Mouse (Mus musculus) CD4-positive, CD25-positive, alpha-beta regulatory T cell, adult 2 months (primary cell): Measurements from ENCODE around the gene Gyg.

Experiments used
- DNase-seq: peaks from one replicate; pipeline ENCODE4 v3.0.0-alpha.2; 2012; ENCODE audit warnings: low read depth, low spot score

Gyg gene

DNA sequence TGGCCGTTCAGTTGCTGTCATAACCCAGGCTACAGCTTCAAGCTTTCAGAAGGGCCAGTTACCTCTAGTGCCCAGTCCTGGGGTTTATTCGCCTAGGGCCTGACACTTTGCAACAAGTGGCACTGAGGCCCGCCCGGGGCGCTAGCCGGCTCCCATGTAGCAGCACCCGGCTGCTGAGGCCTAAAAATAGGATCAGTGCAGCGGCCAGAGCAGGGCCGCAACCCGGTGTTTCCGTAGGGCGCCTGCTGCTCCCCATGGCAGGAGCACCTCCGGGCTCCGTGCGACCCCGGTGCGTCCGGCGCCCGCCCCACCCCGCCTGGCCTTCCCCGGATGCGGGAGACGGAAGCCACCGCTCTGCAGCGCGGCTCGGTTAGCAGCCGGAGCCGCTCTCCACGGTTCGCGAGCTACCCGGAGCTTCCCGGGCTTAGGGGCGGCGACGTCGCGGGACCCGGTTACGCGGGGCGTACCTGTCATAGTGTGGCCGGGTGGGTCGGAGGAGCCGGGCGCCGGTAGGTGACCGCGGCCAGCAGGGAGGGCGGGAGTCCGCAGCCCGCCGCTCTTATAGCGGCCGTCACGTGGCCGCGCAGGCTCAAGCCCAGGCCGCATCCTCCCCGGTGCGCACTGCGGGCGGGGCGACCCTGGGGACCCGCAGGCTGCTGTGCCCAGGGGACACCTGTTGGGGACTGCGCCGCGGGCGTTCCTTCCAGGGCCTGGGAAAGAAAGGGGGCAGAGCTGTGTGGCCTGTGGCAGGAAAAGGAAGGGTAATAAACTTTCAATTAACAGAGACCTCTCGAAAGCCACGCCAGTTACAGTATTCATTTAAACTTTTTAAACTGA lies at the start of gene Gyg:
Gyg (minus strand) TSS at position 787 of the 837 bp plus-strand sequence.
- DNase-seq: peak; percentile 76

GRCm38 (mm10) chr3:20198869-20199268 lies 43.8 kb upstream of the Gyg start:
- DNase-seq: peak; percentile 86

- DNase-seq: no peak
Observed at GRCm38 (mm10) chr3:20197878-20198277, 42.8 kb upstream of the Gyg start.

DNA sequence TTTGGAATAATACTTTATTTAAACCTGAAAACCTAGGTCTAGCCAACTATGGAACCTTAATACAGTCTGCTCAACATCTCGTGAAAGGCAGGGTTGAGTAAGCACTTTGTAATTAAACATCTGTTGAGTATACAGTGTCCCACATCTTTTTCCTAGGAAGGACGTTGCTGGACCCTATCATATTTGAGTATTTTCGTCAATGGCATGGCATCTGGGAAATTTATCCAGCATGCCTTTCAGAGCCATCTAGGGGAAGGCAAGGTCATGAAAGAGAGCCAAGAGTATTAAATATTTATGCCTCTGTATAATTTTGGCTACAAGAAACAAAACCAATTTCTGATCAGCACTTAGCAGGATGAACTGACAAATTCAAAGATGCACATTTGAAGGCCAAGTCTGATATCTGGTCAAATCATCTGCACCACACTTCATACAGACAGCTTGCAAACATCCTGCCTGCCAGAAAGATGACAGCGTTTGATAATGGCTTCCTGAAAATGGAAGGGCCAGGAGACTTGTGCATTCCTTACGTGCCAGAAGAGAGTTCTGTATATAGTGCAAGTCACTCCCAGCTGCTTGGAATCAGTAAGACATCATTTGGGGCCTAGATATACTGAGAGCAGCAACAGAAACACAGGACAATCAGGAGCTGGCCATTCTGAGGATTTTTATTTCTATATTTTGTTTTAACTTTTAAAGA lies 34.0 kb upstream of the Gyg start:
- DNase-seq: no peak

DNA sequence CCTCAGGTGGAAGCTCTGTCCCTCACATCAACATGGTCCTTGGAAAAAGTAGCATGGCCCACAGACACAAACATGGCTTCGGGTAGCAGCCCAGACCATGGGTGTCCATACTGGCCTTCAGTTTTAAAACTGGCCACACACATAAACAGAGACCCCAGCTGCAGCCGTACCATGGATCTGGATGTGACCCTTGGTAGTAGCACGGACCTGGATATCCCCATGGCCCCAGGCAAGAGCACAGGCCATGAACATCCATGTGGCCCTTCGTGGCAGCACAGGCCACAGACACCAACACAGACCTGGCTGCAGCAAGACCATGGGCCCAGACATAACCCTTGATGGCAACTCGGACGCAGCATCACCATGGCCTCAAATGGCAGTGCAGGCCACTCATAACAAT lies 17.3 kb upstream of the Gyg start:
- DNase-seq: no peak

DNA sequence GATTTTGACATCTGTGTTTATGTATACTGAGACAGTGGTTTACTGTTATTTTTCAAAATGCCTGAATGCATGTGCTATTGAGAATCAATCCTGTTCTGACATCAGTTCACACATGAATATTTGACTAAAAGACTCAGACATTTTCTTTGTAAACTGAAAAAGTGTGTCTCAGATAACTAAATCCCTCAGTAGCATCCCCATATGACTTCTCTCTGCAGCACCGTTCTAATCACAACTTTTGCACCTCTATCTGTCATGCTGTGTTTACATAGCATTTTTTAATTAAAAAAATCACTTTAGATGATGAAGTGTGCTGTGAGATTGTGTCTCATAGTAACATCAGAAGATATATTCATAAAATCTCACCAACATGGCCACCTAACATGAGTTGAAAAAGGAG lies 12.4 kb upstream of the Gyg start:
- DNase-seq: no peak

DNA sequence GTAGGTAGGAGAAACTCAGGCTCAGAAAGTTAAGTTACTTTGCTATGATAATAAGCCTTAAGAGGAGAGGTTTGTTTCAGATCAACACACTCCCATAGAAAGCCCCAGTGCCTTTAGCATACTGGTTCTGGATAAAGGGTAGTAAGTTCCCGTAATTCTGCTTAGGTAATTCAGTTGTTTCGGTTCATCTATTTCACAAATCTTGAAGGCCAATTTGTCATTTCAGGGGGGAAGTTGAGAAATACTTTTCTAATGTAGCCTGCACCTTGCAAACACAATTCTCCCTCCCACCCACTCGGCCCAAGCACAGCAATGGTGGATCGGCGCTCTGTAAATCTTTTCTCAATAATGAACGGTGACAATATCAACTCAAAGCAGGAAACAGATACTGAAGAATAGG lies 359 bp upstream of the Gyg start:
- DNase-seq: peak; percentile 10

DNA sequence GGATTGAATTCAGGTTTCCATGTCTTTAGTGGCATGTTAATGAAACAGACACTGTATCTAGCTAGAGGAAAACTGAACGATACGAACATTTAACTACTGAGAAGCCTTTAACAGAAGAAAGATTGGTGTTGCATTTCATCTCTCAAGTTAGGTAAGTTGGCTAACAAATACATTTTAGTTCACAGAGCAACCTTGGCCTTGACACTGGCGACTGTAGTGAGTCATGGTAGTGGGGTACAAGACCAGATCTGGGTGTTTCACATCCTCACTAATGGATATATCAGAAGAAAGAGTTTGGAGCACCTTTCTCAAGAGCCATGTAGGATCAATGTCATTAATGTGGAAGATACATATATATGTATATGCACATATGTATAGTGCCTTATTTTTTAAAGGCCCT lies 3.5 kb downstream of the Gyg start:
- DNase-seq: no peak

- no peak for DNase-seq
Observed at GRCm38 (mm10) chr3:20150511-20150910, 4.6 kb downstream of the Gyg start.

DNA sequence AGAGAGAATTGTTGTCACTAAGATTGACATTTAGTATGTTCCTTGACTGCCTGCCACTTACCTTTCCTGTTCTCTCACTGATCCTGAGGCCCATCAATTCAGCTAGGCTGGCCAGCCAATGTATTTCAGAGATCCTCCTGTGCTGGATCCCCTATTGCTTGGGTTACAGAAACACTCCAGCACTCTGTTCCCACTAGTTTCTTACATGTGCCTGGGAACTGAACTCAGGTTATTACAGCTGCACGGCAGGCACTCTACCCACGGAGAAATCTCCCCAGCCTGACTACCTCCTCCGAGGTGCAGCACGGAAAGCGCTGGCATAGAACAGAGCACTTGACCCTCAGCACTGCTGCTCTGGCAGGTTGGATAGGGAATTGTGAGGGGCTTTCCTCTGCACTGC lies 7.5 kb downstream of the Gyg start:
- no peak for DNase-seq

GRCm38 (mm10) chr3:20146884-20147395 lies 8.2 kb downstream of the Gyg start:
- no peak for DNase-seq

DNA sequence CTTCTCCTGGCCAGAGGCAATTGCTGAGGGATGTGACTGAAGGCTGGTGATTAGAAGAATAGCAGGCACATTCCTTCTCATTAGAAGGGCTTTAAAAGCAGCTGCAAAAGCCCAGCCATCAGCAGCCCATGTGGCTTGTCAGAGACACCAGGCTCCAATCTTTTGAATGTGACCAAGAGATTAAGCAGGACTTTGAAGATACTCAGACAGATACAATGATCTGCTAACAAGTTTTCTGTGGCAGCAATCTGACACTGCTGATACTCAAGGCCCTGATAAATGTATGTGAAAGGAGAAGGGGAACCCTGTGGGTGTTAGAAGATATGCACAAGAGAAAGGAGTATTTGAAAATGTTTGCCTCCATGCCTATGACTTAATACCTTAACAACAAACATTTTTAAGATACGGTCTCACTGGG lies 9.4 kb downstream of the Gyg start:
- DNase-seq: no peak

- no peak for DNase-seq
Observed at GRCm38 (mm10) chr3:20144401-20144800, 10.7 kb downstream of the Gyg start.

- DNase-seq: no peak
Observed at GRCm38 (mm10) chr3:20143726-20144125, 11.4 kb downstream of the Gyg start.

DNA sequence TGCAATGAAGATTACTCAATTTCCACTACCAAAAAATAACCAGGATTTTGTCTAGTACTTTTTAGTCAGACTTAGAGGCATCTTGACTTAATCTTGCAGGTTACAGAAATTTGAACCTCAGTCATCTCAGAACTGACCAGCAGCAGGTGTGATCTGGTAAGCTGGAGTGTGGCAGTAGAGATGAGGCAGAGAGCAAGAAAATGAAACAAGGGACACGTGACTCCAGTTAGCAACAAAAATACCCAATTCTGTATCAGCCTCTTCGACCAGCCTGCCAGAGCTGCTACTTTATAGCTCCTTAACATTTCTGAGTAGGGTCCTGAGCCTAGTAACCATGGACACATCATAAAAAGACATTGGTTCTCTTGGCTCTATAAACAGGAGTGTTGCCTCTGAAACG lies 12.5 kb downstream of the Gyg start:
- no peak for DNase-seq

DNA sequence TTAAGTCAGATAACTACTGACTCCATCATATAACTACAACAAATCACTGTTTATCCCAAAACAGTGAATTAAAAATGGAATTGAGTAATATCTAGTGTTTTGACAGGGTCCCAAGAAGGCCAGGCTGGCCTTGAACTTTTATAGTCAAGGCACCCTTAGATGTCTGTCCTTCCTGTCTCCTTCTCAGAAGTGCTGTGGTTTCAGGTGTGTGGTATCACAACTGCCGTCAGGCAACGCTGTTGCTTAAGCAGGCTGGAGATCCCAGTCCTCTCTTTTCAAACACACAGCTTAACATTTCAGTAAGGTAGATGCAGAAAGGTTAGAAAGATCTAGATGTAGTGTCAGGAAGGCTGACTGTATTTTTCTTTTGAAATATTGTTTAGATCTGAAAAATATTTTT lies 13.0 kb downstream of the Gyg start:
- DNase-seq: peak; percentile 32

DNA sequence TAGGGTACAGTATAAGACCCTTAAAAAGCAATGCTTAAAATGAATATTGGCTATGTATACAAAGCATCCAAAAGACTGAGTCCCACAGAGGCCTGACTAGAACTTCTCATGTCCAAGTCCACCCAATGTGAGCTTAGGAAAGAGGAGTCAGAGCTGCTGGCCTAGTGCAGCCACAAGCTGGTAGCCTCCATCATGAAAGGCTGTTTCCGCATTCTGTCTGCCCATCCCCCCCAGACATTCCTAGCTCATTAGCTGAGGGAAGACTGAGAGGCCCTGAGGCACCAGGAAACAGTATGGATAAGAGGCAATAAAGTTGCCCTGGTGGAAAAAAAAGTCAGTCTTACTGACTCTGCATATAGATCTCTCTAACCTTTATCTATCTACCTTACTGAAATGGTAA lies 13.4 kb downstream of the Gyg start:
- no peak for DNase-seq

GRCm38 (mm10) chr3:20141240-20141639 lies 13.9 kb downstream of the Gyg start:
- DNase-seq: no peak

GRCm38 (mm10) chr3:20136868-20137581 lies 18.1 kb downstream of the Gyg start:
- no peak for DNase-seq

- DNase-seq: no peak
Observed at GRCm38 (mm10) chr3:20134545-20134944, 20.6 kb downstream of the Gyg start.

- DNase-seq: no peak
Observed at GRCm38 (mm10) chr3:20133745-20134144, 21.4 kb downstream of the Gyg start.

DNA sequence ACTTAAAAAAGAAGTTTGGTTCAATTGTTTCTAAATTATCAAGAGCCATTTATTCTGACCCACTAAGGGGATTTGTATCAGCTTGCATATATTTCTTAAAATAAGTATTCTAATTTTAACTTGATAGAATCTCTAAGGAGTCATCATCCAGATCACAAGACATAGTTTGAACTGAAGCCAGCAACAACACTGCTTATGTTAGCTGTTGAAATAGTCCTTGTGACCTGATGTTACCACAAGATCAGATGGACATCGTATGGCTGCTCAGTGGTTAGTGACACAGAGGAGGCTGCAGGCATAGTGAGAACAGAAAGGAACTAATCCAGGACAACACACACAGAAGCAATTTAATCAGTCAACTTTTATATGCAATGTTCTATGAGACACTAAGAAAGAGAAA lies 22.4 kb downstream of the Gyg start:
- DNase-seq: no peak
